Mouse (Mus musculus): ENCODE measurements around the gene Tacc2. TPM values are rescaled to one million over a fixed set of nuclear protein-coding genes. Genes with fewer than 3 reads are reported as not detected.

The Tacc2 gene
- total and polyA plus RNA-seq, 3 experiments = 3.5 to 21.5 TPM; not detected in 1

DNA sequence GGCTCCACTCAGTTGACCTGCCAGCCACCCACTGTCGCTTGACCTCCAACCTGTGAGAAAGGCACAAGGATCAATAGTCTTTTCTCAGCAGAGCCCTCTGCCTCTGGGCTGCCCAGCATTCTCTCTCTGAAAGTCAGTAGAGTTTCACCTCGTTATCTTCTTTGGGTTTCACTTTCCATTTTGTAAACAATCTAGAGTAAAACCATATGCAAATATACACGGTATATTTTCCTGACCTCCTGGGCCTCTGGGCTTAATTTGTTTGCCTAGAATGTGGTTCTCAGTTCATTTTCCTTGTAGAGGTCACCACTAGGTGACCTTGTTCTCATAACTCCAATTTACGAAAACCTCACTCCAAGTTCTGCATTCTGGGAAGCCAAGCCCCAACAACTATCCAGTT lies 223.4 kb downstream of the Tacc2 start:
- no peaks in the 10 kb centered on the region for H3K4me1 ChIP-seq (ENCODE audit: control insufficient read depth in 1 of 2, insufficient read depth in 2 of 2, low read length in 2 of 2)
- no peak for TF ChIP-seq ZMIZ1 (IDR thresholded peaks at IDR 0.05; ENCODE audit: low read depth, low read length)
- no peaks in the 10 kb centered on the region for H3K27me3 ChIP-seq (ENCODE audit: control insufficient read depth in 1 of 2, insufficient read depth in 2 of 2, low read length in 2 of 2)
- peak overlapping the region in 1 of 2 experiments; percentile 16; a peak in 1 of 4 replicates for H3K4me3 ChIP-seq (ENCODE audit: control insufficient read depth in 1 of 2, insufficient read depth in 1 of 2, low read depth in 2 of 2, low read length in 2 of 2)
- no peak for DNase-seq (ENCODE audit: low read depth, low spot score)
- H3K27ac ChIP-seq (ENCODE audit: control insufficient read depth, low read depth, low read length) = no peak overlapping the region
- no peaks in the 10 kb centered on the region for H3K79me2 ChIP-seq (ENCODE audit: control insufficient read depth, insufficient read depth, low read length, poor library complexity)
- H3K9ac ChIP-seq (ENCODE audit: control insufficient read depth, low read depth, low read length, poor library complexity, severe bottlenecking) = no peak overlapping the region
- no peaks in the 10 kb centered on the region for H3K36me3 ChIP-seq (ENCODE audit: control insufficient read depth in 1 of 2, insufficient read depth in 2 of 2, low read length in 2 of 2)
- H3K9me3 ChIP-seq (replicated peaks; ENCODE audit: insufficient read depth, low read length) = no peaks in the 10 kb centered on the region

DNA sequence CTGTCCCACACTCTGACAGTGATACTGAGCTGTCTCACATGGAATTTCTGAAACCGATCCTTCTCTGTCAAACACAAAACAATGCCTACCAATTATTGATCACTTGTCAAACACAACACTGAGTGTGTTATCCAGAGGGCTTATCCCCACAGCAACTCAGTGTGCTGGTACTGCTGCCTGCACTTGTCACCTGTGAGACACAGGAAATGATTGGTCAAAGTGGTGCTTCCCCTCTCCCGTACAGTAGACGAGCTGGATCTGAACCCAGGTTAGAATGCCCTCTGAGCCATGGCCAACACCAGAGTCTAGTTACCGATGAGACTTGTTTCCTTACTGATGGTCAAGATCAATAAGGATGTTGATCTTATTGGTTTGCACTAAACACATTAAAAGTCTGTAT lies 224.6 kb downstream of the Tacc2 start:
- H3K36me3 ChIP-seq (ENCODE audit: control insufficient read depth in 1 of 2, insufficient read depth in 2 of 2, low read length in 2 of 2) = no peaks in the 10 kb centered on the region
- DNase-seq (ENCODE audit: low read depth, low spot score) = no peak
- H3K4me1 ChIP-seq (ENCODE audit: control insufficient read depth in 1 of 2, insufficient read depth in 2 of 2, low read length in 2 of 2) = no peaks in the 10 kb centered on the region
- no peak overlapping the region for H3K9ac ChIP-seq (ENCODE audit: control insufficient read depth, low read depth, low read length, poor library complexity, severe bottlenecking)
- H3K9me3 ChIP-seq (replicated peaks; ENCODE audit: insufficient read depth, low read length) = no peaks in the 10 kb centered on the region
- H3K4me3 ChIP-seq (ENCODE audit: control insufficient read depth in 1 of 2, insufficient read depth in 1 of 2, low read depth in 2 of 2, low read length in 2 of 2) = no peak overlapping the region
- H3K27me3 ChIP-seq (ENCODE audit: control insufficient read depth in 1 of 2, insufficient read depth in 2 of 2, low read length in 2 of 2) = no peaks in the 10 kb centered on the region
- no peaks in the 10 kb centered on the region for H3K79me2 ChIP-seq (ENCODE audit: control insufficient read depth, insufficient read depth, low read length, poor library complexity)
- H3K27ac ChIP-seq (ENCODE audit: control insufficient read depth, low read depth, low read length) = no peak overlapping the region
- TF ChIP-seq RCOR1 (IDR thresholded peaks at IDR 0.05; ENCODE audit: low read depth, low read length) = no peak
- TF ChIP-seq ELF1 (IDR thresholded peaks at IDR 0.05; ENCODE audit: low read depth, low read length) = no peak
- no peak for TF ChIP-seq GATA1 (IDR thresholded peaks at IDR 0.05; ENCODE audit: low read depth, low read length)
- no peak for TF ChIP-seq CTCF (IDR thresholded peaks at IDR 0.05 in 2 of 3, conservative IDR thresholded peaks at IDR 0.05 in 1 of 3; ENCODE audit: control insufficient read depth in 1 of 3, insufficient read depth in 1 of 3, low read depth in 2 of 3, low read length in 3 of 3, poor library complexity in 1 of 3, severe bottlenecking in 1 of 3)
- TF ChIP-seq MYC (IDR thresholded peaks at IDR 0.05; ENCODE audit: low read depth, low read length) = no peak
- no peak for TF ChIP-seq SMC3 (IDR thresholded peaks at IDR 0.05; ENCODE audit: low read depth, low read length)
- TF ChIP-seq JUND (IDR thresholded peaks at IDR 0.05; ENCODE audit: low read depth, low read length) = no peak
- no peak for TF ChIP-seq POLR2A (IDR thresholded peaks at IDR 0.05; ENCODE audit: control insufficient read depth in 1 of 2, insufficient read depth in 1 of 2, low read depth in 1 of 2, low read length in 2 of 2, poor library complexity in 1 of 2)
- no peak for TF ChIP-seq RAD21 (IDR thresholded peaks at IDR 0.05; ENCODE audit: low read depth, low read length)
- TF ChIP-seq TAL1 (IDR thresholded peaks at IDR 0.05; ENCODE audit: low read length) = no peak
- no peak for TF ChIP-seq POLR2AphosphoS2 (IDR thresholded peaks at IDR 0.05; ENCODE audit: low read length)
- TF ChIP-seq MXI1 (IDR thresholded peaks at IDR 0.05; ENCODE audit: low read depth, low read length) = no peak
- TF ChIP-seq EP300 (IDR thresholded peaks at IDR 0.05; ENCODE audit: low read depth in 1 of 2, low read length in 2 of 2) = no peak
- no peak for TF ChIP-seq UBTF (IDR thresholded peaks at IDR 0.05; ENCODE audit: borderline replicate concordance, insufficient read depth, low read depth, low read length)
- no peak for TF ChIP-seq CHD2 (IDR thresholded peaks at IDR 0.05; ENCODE audit: low read length)

DNA sequence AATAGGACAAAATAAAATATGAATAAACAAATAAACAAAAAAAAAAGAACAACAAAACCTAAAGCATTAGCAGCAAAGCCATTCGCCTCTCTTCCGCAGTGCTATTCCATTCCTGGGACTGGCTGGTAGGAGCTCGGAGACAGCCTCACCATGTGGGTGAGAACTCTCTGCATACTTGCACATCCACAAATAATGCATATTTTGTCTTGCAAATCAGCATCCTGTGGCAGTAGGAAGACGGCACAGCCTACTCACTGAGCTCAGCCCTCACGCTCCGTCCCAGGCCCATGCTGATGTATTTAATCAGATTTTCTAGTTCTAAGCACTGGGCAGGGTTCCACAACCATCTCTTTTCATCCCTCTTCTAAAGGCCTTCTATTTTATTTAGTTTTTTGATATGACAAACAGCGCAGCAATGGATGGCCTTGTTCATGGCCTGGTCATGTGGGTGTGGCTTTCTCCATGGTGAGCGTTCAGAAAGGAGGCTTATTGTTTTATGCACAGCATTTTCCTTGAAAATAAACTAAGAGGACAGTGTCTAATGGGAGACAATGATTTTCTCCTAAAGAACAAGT lies 226.1 kb downstream of the Tacc2 start:
- no peaks in the 10 kb centered on the region for H3K9me3 ChIP-seq (replicated peaks; ENCODE audit: insufficient read depth, low read length)
- no peaks in the 10 kb centered on the region for H3K4me1 ChIP-seq (ENCODE audit: control insufficient read depth in 1 of 2, insufficient read depth in 2 of 2, low read length in 2 of 2)
- no peak overlapping the region for H3K9ac ChIP-seq (ENCODE audit: control insufficient read depth, low read depth, low read length, poor library complexity, severe bottlenecking)
- H3K27ac ChIP-seq (ENCODE audit: control insufficient read depth, low read depth, low read length) = no peak overlapping the region
- no peak overlapping the region for H3K4me3 ChIP-seq (ENCODE audit: control insufficient read depth in 1 of 2, insufficient read depth in 1 of 2, low read depth in 2 of 2, low read length in 2 of 2)
- DNase-seq (ENCODE audit: low read depth, low spot score) = no peak
- H3K27me3 ChIP-seq (ENCODE audit: control insufficient read depth in 1 of 2, insufficient read depth in 2 of 2, low read length in 2 of 2) = no peaks in the 10 kb centered on the region
- no peaks in the 10 kb centered on the region for H3K36me3 ChIP-seq (ENCODE audit: control insufficient read depth in 1 of 2, insufficient read depth in 2 of 2, low read length in 2 of 2)
- H3K79me2 ChIP-seq (ENCODE audit: control insufficient read depth, insufficient read depth, low read length, poor library complexity) = no peaks in the 10 kb centered on the region
- TF ChIP-seq USF1 (IDR thresholded peaks at IDR 0.05; ENCODE audit: low read depth, low read length) = no peak
- no peak for TF ChIP-seq MYC (IDR thresholded peaks at IDR 0.05; ENCODE audit: low read depth, low read length)
- no peak for TF ChIP-seq RAD21 (IDR thresholded peaks at IDR 0.05; ENCODE audit: low read depth, low read length)
- TF ChIP-seq ZNF384 (IDR thresholded peaks at IDR 0.05; ENCODE audit: low read depth, low read length) = no peak
- TF ChIP-seq MYB (IDR thresholded peaks at IDR 0.05; ENCODE audit: low read depth, low read length) = no peak
- TF ChIP-seq USF2 (IDR thresholded peaks at IDR 0.05; ENCODE audit: borderline replicate concordance in 1 of 2, insufficient read depth in 1 of 2, low read depth in 1 of 2, low read length in 2 of 2) = no peak
- TF ChIP-seq JUND (IDR thresholded peaks at IDR 0.05; ENCODE audit: low read depth, low read length) = no peak
- TF ChIP-seq TCF12 (IDR thresholded peaks at IDR 0.05; ENCODE audit: low read depth, low read length) = no peak
- no peak for TF ChIP-seq MAX (IDR thresholded peaks at IDR 0.05; ENCODE audit: low read length)
- no peak for TF ChIP-seq BHLHE40 (IDR thresholded peaks at IDR 0.05; ENCODE audit: borderline replicate concordance, low read depth, low read length)
- TF ChIP-seq MXI1 (IDR thresholded peaks at IDR 0.05; ENCODE audit: low read depth, low read length) = no peak
- no peak for TF ChIP-seq MAZ (IDR thresholded peaks at IDR 0.05; ENCODE audit: low read depth, low read length)
- TF ChIP-seq ZKSCAN1 (IDR thresholded peaks at IDR 0.05; ENCODE audit: low read depth, low read length) = no peak
- no peak for TF ChIP-seq MAFK (IDR thresholded peaks at IDR 0.05; ENCODE audit: borderline replicate concordance, low read depth, low read length)
- TF ChIP-seq EP300 (IDR thresholded peaks at IDR 0.05; ENCODE audit: low read depth in 1 of 2, low read length in 2 of 2) = no peak
- TF ChIP-seq SMC3 (IDR thresholded peaks at IDR 0.05; ENCODE audit: low read depth, low read length) = no peak
